Mouse (Mus musculus) midbrain, embryonic 14.5 days (tissue): ENCODE measurements around the gene Timm10. TPM values are rescaled to one million over a fixed set of nuclear protein-coding genes. Genes with fewer than 3 reads are reported as not detected.
A peak's percentile ranks its signal among the peaks of the same experiment; 100 is the strongest.
"Not testable (repeated sequence)": the region's sequence is repeated elsewhere in the genome, so short reads cannot be mapped to it uniquely, and the experiment has no call there.

Experiments
- ATAC-seq: fragments of 200-750 bp; cut with Nextera tagmentation; 2 replicates; pipeline ENCODE4 v1.8.0; 2017; ENCODE audit warnings: moderate number of reproducible peaks, moderate library complexity; ENCODE audit not compliant: low FRiP score, low TSS enrichment
- DNase-seq: peaks from one replicate; pipeline ENCODE4 v3.0.0-alpha.2; 2015
- H3K27ac ChIP-seq: fragments of 300-500 bp; sonication (generic); replicated peaks from 2 replicates; pipeline ENCODE4 v1.5.1; 2014; ENCODE audit warnings: mild to moderate bottlenecking, low read depth, low read length, moderate library complexity
- H3K27me3 ChIP-seq: fragments of 300-500 bp; sonication (generic); 2 replicates; pipeline ENCODE4 v1.6.1; 2014; ENCODE audit warnings: low read length, control low read depth, mixed read lengths; ENCODE audit not compliant: control insufficient read depth, insufficient read depth
- H3K36me3 ChIP-seq: fragments of 300-500 bp; sonication (generic); 2 replicates; pipeline ENCODE4 v1.6.1; 2014; ENCODE audit warnings: low read length, control low read depth; ENCODE audit not compliant: control insufficient read depth, insufficient read depth
- H3K4me1 ChIP-seq: fragments of 300-500 bp; sonication (generic); 2 replicates; pipeline ENCODE4 v1.6.1; 2014; ENCODE audit warnings: mild to moderate bottlenecking, antibody characterized with exemption, low read length, control low read depth; ENCODE audit not compliant: control insufficient read depth, insufficient read depth
- H3K4me2 ChIP-seq: fragments of 300-500 bp; sonication (generic); 2 replicates; pipeline ENCODE4 v1.6.1; 2014; ENCODE audit warnings: mild to moderate bottlenecking, low read length, moderate library complexity
- H3K4me3 ChIP-seq: fragments of 300-500 bp; sonication (generic); replicated peaks from 2 replicates; pipeline ENCODE4 v1.5.1; 2014; ENCODE audit warnings: low read depth, low read length
- H3K9ac ChIP-seq: fragments of 300-500 bp; sonication (generic); replicated peaks from 2 replicates; pipeline ENCODE4 v1.6.1; 2014; ENCODE audit warnings: mild to moderate bottlenecking, low read length, moderate library complexity
- H3K9me3 ChIP-seq: fragments of 300-500 bp; sonication (generic); 2 replicates; pipeline ENCODE4 v1.6.1; 2016; ENCODE audit warnings: low read length, control low read depth, mixed read lengths; ENCODE audit not compliant: control insufficient read depth
- WGBS: fragments of 180-500 bp; shearing (Covaris S2); extraction: QIAGEN DNeasy Blood & Tissue Kit; methylation state at CpG from one replicate; pipeline ENCODE4 v1.1.7; 2014; 5-methylcytosine and 5-hydroxymethylcytosine counted together
- polyA plus RNA-seq: library from polyadenylated mRNA; unstranded; fragments of >200 nt; fragmentation: Nextera tagmentation; extraction: Ambion mirVana; gene quantifications from 2 replicates; pipeline ENCODE4 v1.2.1, GENCODE M21; 2014

Timm10 gene
- polyA plus RNA-seq, 1 experiment from 2014 or later, result 58.6 TPM

DNA sequence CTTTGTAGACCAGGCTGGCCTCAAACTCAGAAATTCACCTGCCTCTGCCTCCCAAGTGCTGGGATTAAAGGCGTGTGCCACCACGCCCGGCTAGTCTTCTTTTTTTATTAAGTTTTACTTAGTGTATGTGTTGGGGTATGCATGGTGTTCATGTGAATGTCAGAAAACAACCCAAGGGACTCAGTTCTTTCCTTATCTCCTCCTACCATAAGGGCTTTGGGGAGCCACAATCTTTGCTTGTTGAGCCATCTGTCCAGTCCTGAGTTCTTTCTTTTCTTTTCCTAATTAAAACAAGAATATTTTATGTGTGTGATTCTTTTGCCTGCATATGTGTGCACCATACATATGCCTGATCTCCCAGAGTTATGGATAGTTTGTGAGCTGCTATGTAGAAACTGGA lies 33.6 kb upstream of the Timm10 start:
- Histone ChIP-seq H3K9ac (no peak overlapping the region), H3K4me2 (no peak overlapping the region), H3K4me1 (0 out of 2 replicates have a peak, but pooled peaks cover 4% of the 10 kb centered on the region), H3K27ac (no peak overlapping the region), H3K9me3 (no peaks in the 10 kb centered on the region), H3K36me3 (no peaks in the 10 kb centered on the region), H3K27me3 (no peaks in the 10 kb centered on the region), H3K4me3 (no peak overlapping the region)
- DNase-seq (no peak), ATAC-seq (no peak)
- 90% methylated on average over 3 of the region's 3 CpGs for WGBS

DNA sequence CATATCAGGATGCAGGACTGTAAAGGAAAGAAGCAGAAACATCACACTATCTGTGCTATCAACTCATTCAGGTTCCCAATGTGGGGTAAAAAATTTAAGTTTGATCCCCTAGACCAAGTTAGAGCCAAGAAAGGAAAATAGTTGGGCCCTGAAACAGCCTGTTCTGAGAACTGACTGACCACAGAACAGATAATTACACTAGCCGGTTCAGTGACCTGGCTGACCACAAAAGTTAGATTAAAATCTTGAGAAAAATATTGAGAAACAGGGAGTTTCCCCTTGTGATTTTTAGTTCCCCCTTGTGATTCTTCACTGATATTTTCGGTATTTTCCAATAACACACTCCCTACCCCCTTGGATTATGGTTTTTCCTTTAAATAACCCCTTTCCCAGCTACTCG lies 32.9 kb upstream of the Timm10 start:
- 0 out of 2 replicates have a peak, but pooled peaks cover 7% of the 10 kb centered on the region for H3K4me1 ChIP-seq
- 88% methylated on average over 3 of the region's 3 CpGs for WGBS
- no peak overlapping the region for H3K4me2 ChIP-seq

DNA sequence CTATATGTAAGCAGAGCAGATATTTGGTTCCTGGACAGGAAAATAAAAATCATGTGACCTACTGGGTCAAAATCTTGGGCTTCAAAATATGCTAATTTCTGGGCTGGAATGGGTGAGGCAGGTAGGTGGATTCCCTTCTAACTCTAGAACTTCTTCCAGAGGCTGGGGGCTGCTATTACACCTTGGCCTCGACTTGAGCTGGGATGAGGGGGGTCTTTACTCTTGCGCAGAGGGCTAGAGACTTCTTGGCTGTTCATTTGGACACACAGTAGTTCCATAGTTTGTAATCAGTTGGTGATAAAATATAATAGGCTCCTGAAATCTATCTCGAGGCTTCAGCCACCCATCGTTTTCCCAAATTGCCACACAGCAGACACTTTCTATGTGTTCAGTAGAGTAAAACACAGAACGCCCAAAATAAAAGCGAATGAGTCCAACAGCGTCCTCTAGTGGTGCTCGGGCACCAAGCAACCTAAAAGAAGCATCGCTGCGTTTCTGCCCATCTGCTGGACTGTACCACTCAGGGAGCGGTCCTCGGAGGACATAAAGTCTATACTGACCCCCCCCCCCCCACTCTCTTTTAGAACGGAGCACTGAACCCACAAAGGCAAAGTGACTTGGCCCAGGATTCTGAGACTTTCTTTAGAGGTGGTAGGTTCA lies 28.8 kb upstream of the Timm10 start:
- H3K36me3 ChIP-seq, result no peaks in the 10 kb centered on the region
- WGBS, result 10% methylated on average over 13 of the region's 13 CpGs
- H3K9me3 ChIP-seq, result no peaks in the 10 kb centered on the region
- ATAC-seq, result peak; percentile 48; the same call in 1 of the 2 replicates
- DNase-seq, result peak; percentile 90
- H3K9ac ChIP-seq, result peak overlapping the region; percentile 46
- 0 out of 2 replicates have a peak overlapping the region, but pooled peaks have one; percentile 49 for H3K27ac ChIP-seq
- H3K4me2 ChIP-seq, result peak overlapping the region; percentile 82
- peak overlapping the region; percentile 51 for H3K4me3 ChIP-seq
- no peaks in the 10 kb centered on the region for H3K27me3 ChIP-seq
- 0 out of 2 replicates have a peak, but pooled peaks cover 11% of the 10 kb centered on the region for H3K4me1 ChIP-seq

More for the DNA sequence above, 32.9 kb upstream of the Timm10 start:
- Histone ChIP-seq H3K9ac (no peak overlapping the region), H3K36me3 (no peaks in the 10 kb centered on the region), H3K27ac (no peak overlapping the region), H3K9me3 (no peaks in the 10 kb centered on the region), H3K27me3 (no peaks in the 10 kb centered on the region), H3K4me3 (no peak overlapping the region)
- ATAC-seq, result no peak
- no peak for DNase-seq

DNA sequence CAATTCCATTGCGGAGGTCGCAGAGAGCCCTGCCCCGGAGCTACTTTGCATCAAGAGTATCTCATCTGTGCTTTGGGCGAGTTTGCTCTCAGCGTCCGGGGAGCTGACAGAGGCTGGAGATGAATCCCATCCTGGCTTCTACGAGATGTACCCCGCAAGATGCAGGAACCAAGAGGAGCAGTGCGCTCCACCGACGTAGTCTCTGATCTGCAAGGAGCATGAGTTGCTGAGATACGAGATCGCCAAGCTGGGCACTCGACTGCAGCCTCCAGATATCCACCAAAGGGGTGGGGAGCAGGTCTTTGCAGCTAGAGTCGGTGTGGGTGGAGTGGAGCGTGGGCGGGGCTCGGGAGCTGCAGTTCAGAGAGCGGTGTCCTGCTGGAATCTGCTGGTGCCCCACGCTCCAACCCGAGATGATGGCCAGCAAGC lies 28.3 kb upstream of the Timm10 start, which contains the start of gene Ube2l6:
Ube2l6 (plus strand) TSS at position 336 of the 429 bp plus-strand sequence.
- DNase-seq (peak; percentile 68), ATAC-seq (peak; percentile 73)
- Histone ChIP-seq H3K36me3 (no peaks in the 10 kb centered on the region), H3K27ac (peak within 1 kb of the TSS; percentile 49; the same call in 1 of the 2 replicates), H3K27me3 (no peaks in the 10 kb centered on the region), H3K9me3 (no peaks in the 10 kb centered on the region), H3K4me1 (0 out of 2 replicates have a peak, but pooled peaks cover 11% of the 10 kb centered on the region), H3K9ac (peak within 1 kb of the TSS; percentile 46), H3K4me3 (peak within 1 kb of the TSS; percentile 51), H3K4me2 (peak within 1 kb of the TSS; percentile 82)
- WGBS, result 0% methylated on average over 21 of the region's 21 CpGs

DNA sequence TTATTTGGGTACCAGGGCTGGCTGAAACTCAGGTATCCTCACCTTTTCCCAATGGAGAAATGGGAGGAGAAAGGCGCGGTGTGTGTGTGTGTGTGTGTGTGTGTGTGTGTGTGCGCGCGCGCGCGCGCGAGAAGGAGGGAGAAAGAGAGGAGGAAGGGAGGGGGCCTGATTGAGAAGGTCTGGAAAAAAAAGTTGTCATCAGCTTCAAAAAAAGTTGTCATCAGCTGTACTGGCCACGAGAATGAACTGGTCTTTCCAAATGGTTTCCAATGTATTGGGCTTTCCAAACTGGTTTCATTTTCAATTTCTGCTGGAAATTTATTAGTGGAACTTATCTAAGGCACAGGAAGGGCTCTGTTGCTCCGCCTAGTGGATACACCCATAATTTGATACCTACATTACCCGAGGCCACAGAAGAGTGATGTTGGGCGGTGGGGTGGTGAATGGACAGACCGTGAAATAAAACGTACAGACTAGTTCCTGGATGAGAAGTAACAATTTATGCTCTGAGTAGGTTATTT lies 27.7 kb upstream of the Timm10 start:
- Histone ChIP-seq H3K27ac (no peak overlapping the region), H3K36me3 (no peaks in the 10 kb centered on the region), H3K27me3 (no peaks in the 10 kb centered on the region), H3K4me2 (peak overlapping the region; percentile 82), H3K4me3 (peak overlapping the region; percentile 51), H3K9me3 (no peaks in the 10 kb centered on the region), H3K9ac (peak overlapping the region; percentile 46), H3K4me1 (0 out of 2 replicates have a peak, but pooled peaks cover 11% of the 10 kb centered on the region)
- peak; percentile 86 for DNase-seq
- WGBS, result under 1% methylated on average over 16 of the region's 16 CpGs
- ATAC-seq, result peak; percentile 66

DNA sequence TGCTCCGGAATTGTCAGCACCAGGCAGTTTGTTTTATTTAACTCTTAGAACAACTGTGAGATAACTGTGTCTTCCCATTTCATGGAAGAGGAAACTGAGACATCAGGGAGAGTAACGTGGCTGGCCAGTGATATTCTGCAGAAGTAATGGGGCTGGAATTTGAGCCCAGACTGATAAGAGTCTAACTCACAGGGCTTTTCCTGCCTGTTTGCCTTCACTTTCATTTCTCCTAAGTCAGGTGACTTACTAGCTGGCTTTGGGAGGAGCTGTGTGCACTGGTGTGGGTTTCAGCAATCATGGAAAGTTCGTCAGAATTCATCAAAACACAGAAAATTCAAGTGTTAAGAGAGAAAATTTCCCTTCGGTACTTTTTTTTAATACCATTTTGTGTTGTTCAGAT lies 26.5 kb upstream of the Timm10 start:
- Histone ChIP-seq H3K4me2 (no peak overlapping the region), H3K4me1 (0 out of 2 replicates have a peak, but pooled peaks cover 11% of the 10 kb centered on the region), H3K4me3 (no peak overlapping the region), H3K27me3 (no peaks in the 10 kb centered on the region), H3K9me3 (no peaks in the 10 kb centered on the region), H3K9ac (no peak overlapping the region), H3K27ac (no peak overlapping the region), H3K36me3 (no peaks in the 10 kb centered on the region)
- ATAC-seq (no peak), DNase-seq (no peak)
- WGBS, result 83% methylated on average over 4 of the region's 4 CpGs

DNA sequence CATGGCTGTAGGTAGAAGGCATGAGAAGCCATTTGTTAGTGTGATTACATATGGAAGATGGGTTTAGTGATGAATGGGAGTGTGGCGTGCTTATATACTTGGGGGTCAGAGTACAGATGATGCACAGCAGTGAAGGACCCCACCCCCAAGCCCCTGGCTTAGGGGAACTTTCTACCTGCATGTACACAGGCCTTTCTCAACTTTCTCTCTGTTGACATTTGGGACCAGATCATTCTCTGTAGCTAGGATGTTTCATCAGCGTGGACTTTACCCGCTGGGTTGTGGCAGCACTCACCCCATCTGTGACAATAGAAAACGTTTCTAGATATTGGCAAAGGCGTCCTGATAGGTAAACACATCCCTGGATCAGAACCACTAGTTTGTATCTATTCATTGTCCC lies 25.6 kb upstream of the Timm10 start:
- H3K4me2 ChIP-seq, H3K36me3 ChIP-seq, ATAC-seq, H3K27ac ChIP-seq, DNase-seq, H3K9me3 ChIP-seq, H3K27me3 ChIP-seq, H3K4me3 ChIP-seq, H3K9ac ChIP-seq: not testable (repeated sequence)
- WGBS, result 67% methylated on average over 5 of the region's 5 CpGs
- H3K4me1 ChIP-seq, result 0 out of 2 replicates have a peak, but pooled peaks cover 11% of the 10 kb centered on the region

DNA sequence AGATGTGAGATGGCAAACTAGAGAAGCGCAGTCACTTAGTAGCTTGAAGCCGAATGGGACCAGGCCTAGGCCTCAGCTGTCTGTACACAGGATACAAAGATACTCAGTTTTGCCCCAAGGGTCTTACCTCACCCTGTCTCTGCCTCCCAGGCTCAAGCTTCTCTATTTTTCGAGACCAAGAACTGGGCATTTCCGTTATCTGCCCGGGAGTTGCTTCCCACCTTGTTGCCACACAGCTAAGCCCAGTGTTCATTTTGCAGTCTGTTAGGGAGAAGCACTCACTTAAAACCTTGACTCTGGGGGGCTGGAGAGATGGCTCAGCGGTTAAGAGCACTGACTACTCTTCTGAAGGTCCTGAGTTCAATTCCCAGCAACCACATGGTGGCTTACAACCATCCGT lies 22.8 kb upstream of the Timm10 start:
- ATAC-seq, result no peak
- Histone ChIP-seq H3K4me3 (no peak overlapping the region), H3K4me1 (0 out of 2 replicates have a peak, but pooled peaks cover 3% of the 10 kb centered on the region), H3K9me3 (no peaks in the 10 kb centered on the region), H3K27ac (no peak overlapping the region), H3K36me3 (no peaks in the 10 kb centered on the region), H3K27me3 (no peaks in the 10 kb centered on the region), H3K4me2 (no peak overlapping the region), H3K9ac (no peak overlapping the region)
- WGBS, result 88% methylated on average over 7 of the region's 7 CpGs
- DNase-seq, result no peak
